Mouse (Mus musculus) lung, adult 2 months (tissue): ENCODE data around the gene Kcnab2.

Experiments
- CTCF ChIP-seq: fragments of 200-500 bp; IDR thresholded peaks from 2 replicates; pipeline ENCODE4 v1.5.1; 2011; ENCODE audit warnings: mild to moderate bottlenecking, low read length, control low read depth; ENCODE audit not compliant: insufficient read depth
- POLR2A ChIP-seq: fragments of 200-500 bp; IDR thresholded peaks from 2 replicates; pipeline ENCODE4 v1.6.1; 2011; ENCODE audit warnings: low read depth, mild to moderate bottlenecking, control low read depth, low read length, borderline replicate concordance; ENCODE audit errors: extremely low read depth

DNA sequence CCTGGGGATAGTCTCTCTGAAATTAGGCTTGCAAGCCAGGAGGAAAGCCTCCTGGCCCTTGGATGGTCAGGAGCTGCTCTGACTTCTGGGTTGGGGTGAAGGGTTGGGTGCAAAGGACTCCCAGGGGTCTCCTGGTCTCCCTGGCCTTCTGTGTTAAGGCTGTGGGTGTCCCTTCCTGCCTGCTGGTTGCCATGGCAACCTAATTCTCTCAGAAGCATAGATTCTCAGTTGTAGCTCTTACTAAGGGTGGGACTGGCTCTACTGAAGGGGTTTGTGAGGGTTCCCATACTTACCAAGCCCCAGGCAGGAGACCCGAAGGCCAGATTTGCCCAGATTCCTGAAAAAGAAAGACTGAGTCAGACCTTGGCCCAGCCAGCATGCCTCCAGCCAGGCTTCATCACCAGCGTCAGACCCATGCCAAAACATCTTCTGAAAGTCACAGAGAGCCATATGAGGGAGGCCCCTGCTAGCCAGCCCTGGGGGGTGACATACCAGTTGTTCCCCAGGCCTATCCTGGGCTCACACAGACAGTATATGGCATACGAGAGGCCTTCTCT lies 65.1 kb downstream of the Kcnab2 start:
- TF ChIP-seq POLR2A = no peak
- no peak for TF ChIP-seq CTCF
